Mouse (Mus musculus) G1E-ER4 (cell line): Measurements from ENCODE around the gene Itga8. TPM values are rescaled to one million over a fixed set of nuclear protein-coding genes. Genes with fewer than 3 reads are reported as not detected.

Experiments used
- GATA1 ChIP-seq: IDR thresholded peaks from one replicate; pipeline ENCODE4 v1.8.0; 2012; ENCODE audit warnings: low read length, inconsistent platforms
- polyA plus RNA-seq: library from polyadenylated mRNA; stranded (reverse); fragments of >175 nt; gene quantifications from 2 replicates; pipeline ENCODE4 v1.2.3, GENCODE M21; 2012

Itga8 gene
- polyA plus RNA-seq, 1 experiment: not detected

GRCm38 (mm10) chr2:12228335-12228734 is 73.4 kb downstream of the Itga8 start:
- TF ChIP-seq GATA1: no peak

DNA sequence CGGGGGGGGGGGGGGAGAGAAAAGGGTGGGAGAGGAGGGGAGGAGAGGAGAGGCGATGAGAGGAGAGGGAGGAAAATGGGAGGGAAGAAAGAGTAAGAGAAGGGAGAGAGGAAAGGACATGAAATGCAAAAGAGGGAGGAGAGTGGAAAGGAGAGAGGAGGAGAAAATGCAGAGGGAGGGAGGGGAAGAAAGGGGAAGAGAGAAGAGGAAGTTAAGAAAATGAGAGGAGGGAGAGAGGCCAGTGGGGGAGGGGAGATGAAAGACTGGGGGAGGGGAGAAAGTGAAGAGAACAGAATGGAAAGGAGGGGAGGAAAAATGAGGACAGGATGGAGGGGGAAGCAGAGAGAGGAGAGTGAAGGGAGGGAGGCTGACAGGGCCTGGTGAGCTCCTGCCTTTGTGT is 74.5 kb downstream of the Itga8 start:
- TF ChIP-seq GATA1: no peak

- no peak for TF ChIP-seq GATA1
These were observed 75.4 kb downstream of the Itga8 start for GRCm38 (mm10) chr2:12226367-12226766.

DNA sequence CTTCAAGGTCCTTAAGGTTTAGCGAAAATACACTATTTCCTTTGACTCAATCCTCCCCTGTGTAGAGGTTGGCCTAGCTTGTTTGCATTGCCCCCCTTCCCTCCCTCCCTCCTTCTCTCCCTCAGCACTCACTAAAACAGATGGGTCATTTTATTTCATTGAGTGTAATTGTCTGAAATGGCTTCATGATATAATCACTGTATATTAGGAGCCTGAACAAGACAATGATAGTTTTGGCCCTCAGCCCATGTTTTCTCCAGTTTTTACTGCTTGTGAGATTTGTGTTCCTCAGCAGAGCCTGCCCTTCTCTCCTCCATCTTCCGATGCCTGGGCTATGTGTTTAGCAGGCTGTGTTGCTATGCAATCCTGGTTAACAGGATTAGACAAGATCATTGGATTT is 80.1 kb downstream of the Itga8 start:
- no peak for TF ChIP-seq GATA1

- TF ChIP-seq GATA1: no peak
These were observed 88.3 kb downstream of the Itga8 start for GRCm38 (mm10) chr2:12213464-12213790.

GRCm38 (mm10) chr2:12212662-12213463 is 88.9 kb downstream of the Itga8 start:
- no peak for TF ChIP-seq GATA1

DNA sequence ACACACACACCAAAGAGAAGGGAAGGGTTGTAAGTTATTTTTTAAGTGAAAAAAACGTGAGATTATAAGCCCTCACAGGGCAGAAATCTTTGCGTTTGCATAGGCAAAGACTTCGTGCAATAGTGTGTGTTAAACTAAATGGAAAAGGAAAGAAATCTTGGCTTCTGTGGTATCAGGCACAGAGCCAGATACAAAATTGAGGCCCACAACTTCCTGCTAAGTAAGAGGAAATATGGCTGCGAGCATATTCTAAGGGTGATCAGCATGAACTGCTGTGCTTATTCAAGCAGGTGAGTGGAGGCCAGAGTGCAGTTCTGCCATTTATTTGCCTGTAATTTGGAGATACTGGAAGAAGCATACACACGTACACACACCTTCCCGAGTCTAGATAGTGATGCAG is 93.6 kb downstream of the Itga8 start:
- TF ChIP-seq GATA1: no peak

- TF ChIP-seq GATA1: no peak
These were observed 95.4 kb downstream of the Itga8 start for GRCm38 (mm10) chr2:12206353-12206752.

- TF ChIP-seq GATA1: no peak
These were observed 95.8 kb downstream of the Itga8 start for GRCm38 (mm10) chr2:12205875-12206274.

GRCm38 (mm10) chr2:12203231-12203630 is 98.5 kb downstream of the Itga8 start:
- no peak for TF ChIP-seq GATA1

- no peak for TF ChIP-seq GATA1
These were observed 103.0 kb downstream of the Itga8 start for GRCm38 (mm10) chr2:12198699-12199098.

DNA sequence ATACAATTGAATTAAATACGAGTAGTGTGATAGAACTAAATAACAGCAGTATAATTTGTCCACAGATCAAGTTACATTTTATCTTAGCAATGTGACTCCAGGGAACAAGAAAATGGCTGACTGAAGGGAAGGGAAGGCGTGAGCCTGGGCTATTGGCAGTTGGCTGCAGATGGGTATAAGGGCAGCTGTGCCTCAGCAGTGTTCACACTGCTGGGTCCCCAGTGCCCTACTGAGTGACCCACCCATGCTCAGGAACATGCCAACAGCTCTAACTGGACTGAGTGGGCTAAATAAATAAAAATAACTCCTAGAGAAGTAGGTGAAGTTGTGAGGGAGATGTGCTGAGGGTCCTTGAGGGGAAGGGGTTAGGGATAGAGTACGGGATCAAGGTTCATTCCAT is 103.5 kb downstream of the Itga8 start:
- no peak for TF ChIP-seq GATA1

- no peak for TF ChIP-seq GATA1
These were observed 104.0 kb downstream of the Itga8 start for GRCm38 (mm10) chr2:12197711-12198110.

- TF ChIP-seq GATA1: no peak
These were observed 112.7 kb downstream of the Itga8 start for GRCm38 (mm10) chr2:12189026-12189425.

GRCm38 (mm10) chr2:12187646-12188045 is 114.1 kb downstream of the Itga8 start:
- no peak for TF ChIP-seq GATA1

GRCm38 (mm10) chr2:12182402-12182948 is 119.2 kb downstream of the Itga8 start:
- no peak for TF ChIP-seq GATA1

DNA sequence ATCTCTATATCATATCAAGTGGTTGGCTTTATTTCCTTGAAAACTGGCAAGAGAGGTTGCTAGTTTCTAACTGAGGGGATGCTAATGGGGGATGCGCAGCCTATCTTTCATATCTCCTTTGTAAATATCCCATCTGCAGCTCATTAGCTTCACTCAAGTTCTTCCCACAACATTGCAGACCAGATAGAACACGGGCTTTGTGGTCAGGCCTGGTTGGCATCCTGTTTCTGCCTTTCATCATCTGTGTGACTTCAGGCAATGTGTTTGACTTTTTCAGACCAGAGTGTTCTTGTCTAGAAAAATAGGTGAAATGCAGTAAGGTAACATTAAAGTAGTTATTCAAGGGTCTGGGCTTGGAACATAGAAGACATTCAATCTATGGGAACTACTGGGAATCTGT is 121.1 kb downstream of the Itga8 start:
- TF ChIP-seq GATA1: no peak

- TF ChIP-seq GATA1: no peak
These were observed 126.8 kb downstream of the Itga8 start for GRCm38 (mm10) chr2:12174722-12175427.
